Mouse (Mus musculus) erythroblast, embryonic 14.5 days (primary cell): ENCODE data around the gene Sel1l2.

Experiments used
- GATA1 ChIP-seq: IDR thresholded peaks from 2 replicates; pipeline ENCODE4 v1.6.1; 2012; ENCODE audit warnings: low read length, inconsistent platforms, mixed read lengths
- TAL1 ChIP-seq: IDR thresholded peaks from 3 replicates; pipeline ENCODE4 v1.6.1; 2012; ENCODE audit warnings: low read length, inconsistent platforms, mixed read lengths

DNA sequence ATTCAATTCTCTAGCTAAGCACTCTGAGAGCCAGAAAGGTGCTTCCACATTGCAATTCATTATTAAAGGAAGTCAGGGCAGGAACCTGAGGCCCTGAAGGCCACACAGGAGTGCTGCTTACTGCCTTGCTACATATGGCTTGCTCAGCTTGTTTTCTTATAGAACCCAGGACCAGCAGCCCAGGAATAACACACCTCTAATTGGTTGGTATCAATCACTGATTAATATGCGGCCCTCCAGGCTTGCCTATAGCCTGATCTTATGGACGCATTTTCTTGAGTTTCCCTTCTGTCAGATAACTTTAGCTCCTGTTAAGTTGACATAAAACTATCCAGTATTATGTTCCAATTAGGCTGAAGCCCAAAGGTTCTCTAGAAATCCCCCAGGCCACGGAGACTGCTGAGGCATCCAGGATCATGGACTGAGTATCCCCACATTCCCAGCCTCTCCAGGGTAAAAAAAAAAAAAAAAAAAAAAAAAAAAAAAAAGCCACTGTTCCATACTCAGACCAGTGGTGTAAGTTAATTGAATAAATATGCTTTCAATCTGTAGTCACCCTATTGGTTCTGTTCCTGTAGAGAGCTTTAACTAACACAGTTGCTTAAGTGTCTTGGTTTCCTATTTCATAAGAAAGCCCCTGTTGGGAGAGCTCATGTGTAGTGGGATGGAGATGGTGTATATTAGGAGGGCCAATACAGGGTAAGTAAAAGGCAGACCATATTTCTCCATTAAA lies 86.4 kb downstream of the Sel1l2 start:
- TF ChIP-seq TAL1 (no peak; the same call in 2 of the 3 replicates), GATA1 (no peak)
